8 mouse cellular contexts compared by ENCODE assay signal in the genomic region with DNA sequence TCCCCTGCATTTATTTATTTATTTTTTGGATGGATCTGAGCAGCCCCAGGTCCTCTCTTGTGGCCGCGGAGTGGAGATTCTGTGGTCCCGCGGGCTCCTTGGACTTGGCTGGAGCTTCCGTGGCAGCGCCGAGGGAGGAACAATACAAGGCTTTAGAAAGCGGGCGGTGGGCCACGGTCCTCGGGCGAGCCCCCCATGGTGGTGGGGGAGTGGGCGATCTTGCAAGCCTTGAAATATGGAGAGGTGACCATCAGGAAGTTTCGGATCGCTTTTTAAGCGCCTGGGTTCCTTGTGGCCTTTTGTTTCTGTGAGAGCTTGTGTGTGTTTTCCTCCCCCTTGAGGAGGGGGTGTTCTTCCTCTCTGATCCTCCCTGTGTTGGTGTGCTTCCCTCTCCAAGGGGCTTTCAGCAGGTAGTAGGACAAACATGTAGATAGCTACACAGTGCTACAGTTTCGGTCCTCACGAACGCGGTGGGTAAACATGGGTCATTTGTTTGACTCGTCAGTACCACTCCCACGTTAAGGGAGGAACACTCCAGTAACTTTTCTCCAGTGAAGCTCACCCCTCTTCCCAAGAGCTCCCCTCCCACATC. TPM values are rescaled to one million over a fixed set of nuclear protein-coding genes. Genes with fewer than 3 reads are reported as not detected.
DNase-seq lines count a peak whose midpoint lies in the region; ATAC-seq and TF ChIP-seq lines count a peak whose summit lies in the region.

No protein-coding gene starts in this region.

- peak overlapping the region; percentile 91 for H3K9ac ChIP-seq in hindbrain, embryonic 16.5 days (ENCODE audit: low read depth, low read length)

- under 1% methylated on average over 22 of the region's 22 CpGs for WGBS in cerebellum, adult 2 months
- WGBS in hindbrain, embryonic 16.5 days = 0% methylated on average over 22 of the region's 22 CpGs

- H3K27ac ChIP-seq in cerebellum, adult 2 months (ENCODE audit: insufficient read depth, low read length) = peak overlapping the region; percentile 57
- H3K27ac ChIP-seq in hindbrain, embryonic 16.5 days (ENCODE audit: low read depth, low read length) = peak overlapping the region; percentile 96

- no peak for TF ChIP-seq POLR2A in cerebellum, adult 2 months (IDR thresholded peaks at IDR 0.05; ENCODE audit: borderline replicate concordance, insufficient read depth, low read length)

- DNase-seq in Muller cell, postnatal 12 days (ENCODE audit: inconsistent ontology term) = peak; percentile 59
- DNase-seq in cerebellum, adult 2 months = no peak
- DNase-seq in left cerebral cortex, postnatal 10 days (ENCODE audit: extremely low spot score in 1 of 2, low spot score in 2 of 2) = peak; percentile 6 to 60
- DNase-seq in mesoderm, embryonic 11.5 days (ENCODE audit: low read depth, low spot score) = peak; percentile 54
- peak; percentile 26 for DNase-seq in spleen, adult 12 weeks (ENCODE audit: low spot score)

- H3K4me1 ChIP-seq in cerebellum, adult 2 months (ENCODE audit: control insufficient read depth, insufficient read depth, low read length) = peaks cover 2% of the 10 kb centered on the region
- H3K4me1 ChIP-seq in hindbrain, embryonic 16.5 days (ENCODE audit: control insufficient read depth, insufficient read depth, low read depth, low read length) = peaks cover 28% of the 10 kb centered on the region

- H3K4me2 ChIP-seq in hindbrain, embryonic 16.5 days (ENCODE audit: low read length) = peak overlapping the region; percentile 83

- H3K27me3 ChIP-seq in cerebellum, adult 2 months (ENCODE audit: control insufficient read depth, insufficient read depth, low read length) = no peaks in the 10 kb centered on the region
- no peaks in the 10 kb centered on the region for H3K27me3 ChIP-seq in hindbrain, embryonic 16.5 days (replicated peaks; ENCODE audit: control insufficient read depth, insufficient read depth, low read length)

- no peak for TF ChIP-seq CTCF in cerebellum, adult 2 months (IDR thresholded peaks at IDR 0.05; ENCODE audit: borderline replicate concordance, insufficient read depth, low read depth, low read length)

- H3K4me3 ChIP-seq in cerebellum, adult 2 months (replicated peaks; ENCODE audit: insufficient read depth, low read depth, low read length) = peak overlapping the region; percentile 72
- peak overlapping the region; percentile 78 for H3K4me3 ChIP-seq in hindbrain, embryonic 16.5 days (ENCODE audit: low read length)

- intact Hi-C loops in left cerebral cortex, postnatal 10 days (cut with DNase I) = no loop called here

- H3K36me3 ChIP-seq in hindbrain, embryonic 16.5 days (ENCODE audit: control insufficient read depth, insufficient read depth, low read length) = no peaks in the 10 kb centered on the region

- no peaks in the 10 kb centered on the region for H3K9me3 ChIP-seq in hindbrain, embryonic 16.5 days (ENCODE audit: control insufficient read depth, low read length)

- ATAC-seq in frontal cortex, adult (ENCODE audit: low TSS enrichment) = peak; percentile 33; the same call in 1 of the 2 replicates
- peak; percentile 35 for ATAC-seq in hindbrain, embryonic 16.5 days
- no peak for ATAC-seq in inflammation-experienced regulatory T-cells, adult 6 months

RNA-seq across cellular contexts. Expression of a gene that starts 0.8 kb away (rescaled TPM):
- 49.6 and 53.0 TPM in 2 replicates for polyA plus RNA-seq in cerebellum, adult 2 months (2012; rRNA removed)
- 79.1 and 94.1 TPM in 2 replicates for polyA plus RNA-seq in hindbrain, embryonic 16.5 days (2015; fragmentation: Nextera tagmentation; extraction: Ambion mirVana)
- total RNA-seq in left cerebral cortex, postnatal 10 days (2021) = 100 to 1,000 TPM; 107 to 113 TPM
- 10 to 100 TPM; 56.7 to 91.1 (median 70.0) TPM for polyA plus RNA-seq in inflammation-experienced regulatory T-cells, adult 6 months (2017; shearing (Covaris generic))

Comparison
In these comparisons a context has a peak if more than half of its experiments do, and no peak if none do; other contexts are left out.
1. DNase-seq: peak in Muller cell, postnatal 12 days (single experiment), left cerebral cortex, postnatal 10 days (2 of 2), mesoderm, embryonic 11.5 days (single experiment) and spleen, adult 12 weeks (single experiment); none in cerebellum, adult 2 months (0 of 2).